Mouse (Mus musculus): Measurements from ENCODE around the gene Plekha6.
"Not testable (repeated sequence)": the region's sequence is repeated elsewhere in the genome, so short reads cannot be mapped to it uniquely, and the experiment has no call there.

Plekha6 gene

DNA sequence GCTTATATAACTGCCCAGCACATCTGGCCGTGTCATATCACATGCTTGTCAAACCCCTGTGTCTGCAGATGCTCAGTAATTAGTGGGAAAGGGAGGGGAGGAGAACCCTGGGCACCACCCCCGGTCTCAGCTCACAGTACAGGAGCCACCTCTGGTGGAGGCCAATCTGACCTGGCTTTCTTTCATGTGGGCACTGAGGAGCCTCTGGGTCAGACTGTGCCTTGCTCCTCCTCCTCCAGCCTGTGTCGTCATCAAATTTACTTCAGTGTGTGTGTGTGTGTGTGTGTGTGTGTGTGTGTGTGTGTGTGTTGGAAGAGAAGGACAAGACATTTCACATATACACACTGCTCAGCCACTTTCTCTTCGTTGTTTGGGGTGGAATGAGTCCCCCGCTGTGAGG is 159.3 kb downstream of the Plekha6 start:
- peak; percentile 60 for DNase-seq (ENCODE audit: low spot score)

GRCm38 (mm10) chr1:133325951-133326350 is 161.9 kb downstream of the Plekha6 start:
- DNase-seq (ENCODE audit: low spot score): no peak

GRCm38 (mm10) chr1:133327094-133327493 is 163.1 kb downstream of the Plekha6 start:
- DNase-seq (ENCODE audit: low spot score): no peak

GRCm38 (mm10) chr1:133328299-133328795 is 164.3 kb downstream of the Plekha6 start:
- DNase-seq (ENCODE audit: low spot score): no peak

DNA sequence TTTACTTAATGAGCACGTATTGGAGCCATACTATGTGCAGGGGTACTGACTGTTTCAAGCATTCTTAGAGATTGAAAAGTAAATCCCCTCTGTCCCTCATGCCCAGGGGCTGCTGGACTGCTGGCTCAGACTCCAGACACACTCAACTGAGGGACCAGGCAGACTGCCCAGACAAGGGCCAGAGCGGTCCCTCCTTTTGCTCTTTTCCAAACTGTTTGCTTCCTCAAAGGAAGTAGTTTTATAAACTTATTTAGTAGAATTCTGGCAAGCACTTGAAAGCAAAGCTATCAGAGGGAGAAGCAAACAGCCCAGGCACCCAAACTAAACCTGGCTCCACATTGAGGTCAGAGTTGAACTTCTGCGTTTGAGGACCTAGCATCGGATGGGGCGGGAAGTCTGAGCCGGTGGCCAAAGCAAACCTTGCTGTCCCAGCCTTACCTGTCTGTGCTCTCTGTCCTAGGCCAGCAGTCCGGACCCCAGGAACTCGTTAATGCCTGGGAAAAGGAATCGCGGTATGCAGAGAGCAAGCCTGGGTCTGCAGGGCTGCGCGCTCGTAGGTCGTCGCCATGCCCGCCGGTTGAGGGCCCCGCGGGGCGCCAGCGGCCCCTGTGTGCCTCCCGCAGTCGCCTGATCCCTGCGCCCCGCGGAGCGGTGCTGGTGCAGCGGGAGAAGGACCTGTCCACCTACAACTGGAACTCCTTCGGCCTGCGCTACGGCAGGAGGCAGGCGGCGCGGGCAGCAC is 165.1 kb downstream of the Plekha6 start:
- DNase-seq (ENCODE audit: low spot score): no peak

- no peak for DNase-seq (ENCODE audit: low spot score)
Measured at GRCm38 (mm10) chr1:133329638-133329964, 165.6 kb downstream of the Plekha6 start.

DNA sequence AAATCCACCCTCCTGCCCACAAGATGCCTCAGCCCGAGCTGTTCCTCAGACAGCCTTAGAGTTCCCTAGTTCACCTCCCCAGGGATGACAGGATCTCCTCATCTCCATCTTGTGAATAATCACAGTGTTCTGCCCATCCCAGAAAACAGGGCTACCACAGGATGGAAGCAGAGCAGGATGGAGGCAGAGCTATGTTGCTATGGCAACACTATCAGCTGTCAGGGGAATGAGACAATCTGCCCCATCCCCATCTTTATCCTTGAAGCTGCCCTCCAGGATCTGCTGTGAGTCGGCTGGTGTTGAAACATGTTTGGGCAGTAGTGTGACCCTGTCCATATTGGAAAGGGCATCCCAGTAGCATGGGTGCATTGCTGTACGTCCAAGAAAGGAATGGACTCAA is 167.1 kb downstream of the Plekha6 start:
- DNase-seq (ENCODE audit: low spot score): no peak

GRCm38 (mm10) chr1:133332656-133333430 is 168.8 kb downstream of the Plekha6 start:
- no peak for DNase-seq (ENCODE audit: low spot score)

DNA sequence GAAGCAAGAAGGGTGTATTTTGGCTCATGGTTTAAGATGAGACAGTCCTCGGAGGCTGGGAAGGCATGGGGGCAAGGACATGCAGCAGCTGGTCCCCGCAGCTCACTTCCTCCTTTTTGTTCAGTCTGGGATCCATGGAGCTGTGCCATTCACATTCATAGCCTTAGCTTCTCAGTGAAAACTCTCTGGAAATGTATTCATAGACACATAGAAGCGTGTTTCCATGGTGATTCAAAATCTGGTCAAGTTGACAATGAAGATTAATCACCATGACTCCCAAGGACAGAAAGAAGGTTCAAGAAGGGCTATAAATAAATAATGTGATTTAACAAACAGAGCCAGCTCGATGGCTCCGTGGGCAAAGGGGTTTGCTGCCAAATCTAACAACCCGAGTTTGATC is 169.9 kb downstream of the Plekha6 start:
- DNase-seq (ENCODE audit: low spot score): no peak

GRCm38 (mm10) chr1:133340403-133340802 is 176.4 kb downstream of the Plekha6 start:
- not testable (repeated sequence) for DNase-seq (ENCODE audit: low spot score)

DNA sequence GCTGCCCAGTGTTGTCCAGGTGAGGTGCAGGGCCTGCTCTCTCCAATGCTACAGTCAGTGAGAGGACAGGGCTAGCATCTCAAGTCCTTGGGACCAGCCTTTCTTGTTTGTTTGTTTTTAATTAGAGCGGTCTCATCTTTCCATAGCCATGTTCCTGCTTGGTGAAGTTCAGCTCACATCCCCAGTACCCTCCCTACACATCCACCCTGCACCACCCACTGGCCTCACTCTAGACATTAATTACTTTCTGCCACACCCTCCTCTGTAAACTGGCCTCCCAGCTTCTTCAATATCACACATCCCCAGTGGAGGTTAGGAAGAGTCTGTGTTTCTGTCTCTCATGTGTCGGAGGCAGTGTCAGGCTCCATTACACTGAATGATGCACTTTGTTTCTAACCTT is 180.3 kb downstream of the Plekha6 start:
- no peak for DNase-seq (ENCODE audit: low spot score)

DNA sequence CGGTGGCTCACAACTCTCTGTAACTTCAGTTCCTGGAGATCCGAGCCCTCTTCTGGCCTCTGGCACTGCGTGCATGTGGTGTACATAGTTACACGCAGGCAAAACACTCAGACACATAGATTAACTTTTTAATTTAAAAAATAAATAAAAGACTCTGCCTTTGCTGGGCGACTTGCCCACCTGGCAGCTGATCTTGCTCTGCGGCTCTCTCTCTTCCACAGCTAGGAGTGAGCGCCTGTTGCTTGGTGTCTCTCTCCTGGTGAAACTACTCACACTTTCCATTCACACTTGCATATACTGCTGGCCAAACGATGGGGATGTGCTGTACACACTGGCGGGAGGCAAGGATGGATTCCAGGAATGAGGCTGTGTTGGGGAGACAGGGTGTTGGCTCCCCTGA is 182.5 kb downstream of the Plekha6 start:
- DNase-seq (ENCODE audit: low spot score): no peak

- no peak for DNase-seq (ENCODE audit: low spot score)
Measured at GRCm38 (mm10) chr1:133347226-133347625, 183.2 kb downstream of the Plekha6 start.

DNA sequence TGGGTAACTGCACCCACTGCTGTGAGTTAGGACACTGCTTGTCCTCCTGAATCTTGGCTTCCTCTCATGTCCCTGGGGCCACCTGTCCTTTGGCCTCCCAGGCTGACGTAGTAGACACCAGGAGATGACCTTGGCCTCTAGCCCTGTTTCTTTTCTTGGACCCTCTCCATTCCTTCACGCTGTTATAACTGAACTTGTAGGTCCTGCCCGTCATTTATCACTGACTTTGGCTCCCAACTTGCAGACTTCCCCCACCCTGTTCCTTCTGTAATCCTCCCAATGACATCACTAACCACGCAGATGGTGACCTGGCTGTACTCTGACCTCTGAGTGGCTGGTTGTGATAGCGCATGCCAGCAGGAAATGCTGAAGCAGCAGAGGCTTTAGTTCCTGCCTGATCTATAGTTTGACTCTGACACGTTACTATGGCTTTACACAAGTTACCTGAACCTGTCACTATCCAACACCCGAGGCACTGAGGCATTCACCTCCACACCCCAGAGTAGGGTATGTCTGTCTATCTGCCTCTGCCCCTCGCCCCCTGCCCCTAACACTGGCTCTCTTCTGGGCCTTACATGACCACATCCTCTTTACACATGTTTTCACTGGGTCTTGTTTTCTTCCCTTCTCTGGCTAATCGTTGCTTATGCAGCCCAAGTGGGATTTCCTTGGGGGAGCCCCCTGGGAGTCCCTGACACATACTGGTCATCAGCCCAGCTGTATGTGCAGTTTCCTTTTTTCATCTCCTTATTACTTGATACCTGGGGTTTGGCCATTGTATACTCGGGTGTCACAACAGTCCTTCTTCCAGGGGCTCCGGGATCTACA is 183.9 kb downstream of the Plekha6 start:
- DNase-seq (ENCODE audit: low spot score): no peak

DNA sequence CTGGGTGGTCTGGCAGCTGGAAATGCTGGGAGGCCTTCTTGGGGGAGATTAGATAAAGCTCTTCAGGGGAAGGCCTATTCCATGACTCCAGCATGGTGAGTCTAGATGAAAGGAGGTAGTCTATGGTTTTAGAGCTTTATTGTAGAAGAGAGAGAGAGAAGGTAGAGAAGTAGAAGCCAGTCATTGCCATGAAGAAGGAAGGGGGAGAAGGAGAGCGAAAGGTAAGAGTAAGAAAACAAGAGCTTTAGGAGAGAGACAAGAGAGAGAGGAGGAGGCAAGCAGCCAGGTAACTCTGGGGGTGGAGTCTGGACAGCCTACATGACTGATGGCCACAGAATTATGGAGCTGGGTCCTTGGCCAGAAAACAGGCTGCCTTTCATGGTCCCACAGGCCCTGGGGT is 186.2 kb downstream of the Plekha6 start, which contains the start of gene Ren1:
Gene Ren1 (plus strand): TSS at position 301 of the 400 bp plus-strand sequence.
- DNase-seq (ENCODE audit: low spot score): no peak

- DNase-seq (ENCODE audit: low spot score): no peak
Measured at GRCm38 (mm10) chr1:133351762-133352161, 187.8 kb downstream of the Plekha6 start.
